Mouse (Mus musculus): ENCODE data around the gene Macrod2. TPM values are rescaled to one million over a fixed set of nuclear protein-coding genes. Genes with fewer than 3 reads are reported as not detected.
A peak's percentile ranks its signal among the peaks of the same experiment; 100 is the strongest.
"Not testable (repeated sequence)": the region's sequence is repeated elsewhere in the genome, so short reads cannot be mapped to it uniquely, and the experiment has no call there.

Macrod2 gene
- total RNA-seq, 2 experiments from 2014 or later: 7.0 to 11.3 TPM

GRCm38 (mm10) chr2:140692461-140692860 lies 297.4 kb downstream of the Macrod2 start:
- ATAC-seq (replicated peaks; ENCODE audit: poor library complexity): no peak

- peak; percentile 50 for ATAC-seq (replicated peaks; ENCODE audit: poor library complexity)
These were observed 298.7 kb downstream of the Macrod2 start for GRCm38 (mm10) chr2:140693845-140694244.

- ATAC-seq (replicated peaks; ENCODE audit: poor library complexity): no peak
These were observed 303.5 kb downstream of the Macrod2 start for GRCm38 (mm10) chr2:140698585-140698984.

- ATAC-seq (replicated peaks; ENCODE audit: poor library complexity): no peak
These were observed 308.3 kb downstream of the Macrod2 start for GRCm38 (mm10) chr2:140703377-140703776.

GRCm38 (mm10) chr2:140704146-140704545 lies 309.0 kb downstream of the Macrod2 start:
- no peak for ATAC-seq (replicated peaks; ENCODE audit: poor library complexity)

GRCm38 (mm10) chr2:140705278-140705677 lies 310.2 kb downstream of the Macrod2 start:
- no peak for ATAC-seq (replicated peaks; ENCODE audit: poor library complexity)

- no peak for ATAC-seq (replicated peaks; ENCODE audit: poor library complexity)
These were observed 312.4 kb downstream of the Macrod2 start for GRCm38 (mm10) chr2:140707550-140707949.

- ATAC-seq (replicated peaks; ENCODE audit: poor library complexity): no peak
These were observed 320.7 kb downstream of the Macrod2 start for GRCm38 (mm10) chr2:140715822-140716221.

GRCm38 (mm10) chr2:140717407-140717806 lies 322.3 kb downstream of the Macrod2 start:
- no peak for ATAC-seq (replicated peaks; ENCODE audit: poor library complexity)

GRCm38 (mm10) chr2:140732616-140733183 lies 337.6 kb downstream of the Macrod2 start:
- no peak for ATAC-seq (replicated peaks; ENCODE audit: poor library complexity)

- ATAC-seq (replicated peaks; ENCODE audit: poor library complexity): no peak
These were observed 345.4 kb downstream of the Macrod2 start for GRCm38 (mm10) chr2:140740511-140740910.

GRCm38 (mm10) chr2:140742954-140743353 lies 347.8 kb downstream of the Macrod2 start:
- not testable (repeated sequence) for ATAC-seq (replicated peaks; ENCODE audit: poor library complexity)

- no peak for ATAC-seq (replicated peaks; ENCODE audit: poor library complexity)
These were observed 363.8 kb downstream of the Macrod2 start for GRCm38 (mm10) chr2:140758881-140759280.

- no peak for ATAC-seq (replicated peaks; ENCODE audit: poor library complexity)
These were observed 364.6 kb downstream of the Macrod2 start for GRCm38 (mm10) chr2:140759732-140760131.

- no peak for ATAC-seq (replicated peaks; ENCODE audit: poor library complexity)
These were observed 365.0 kb downstream of the Macrod2 start for GRCm38 (mm10) chr2:140760137-140760536.

GRCm38 (mm10) chr2:140763076-140763891 lies 368.2 kb downstream of the Macrod2 start:
- no peak for ATAC-seq (replicated peaks; ENCODE audit: poor library complexity)

- ATAC-seq (replicated peaks; ENCODE audit: poor library complexity): no peak
These were observed 374.4 kb downstream of the Macrod2 start for GRCm38 (mm10) chr2:140769473-140769872.

- ATAC-seq (replicated peaks; ENCODE audit: poor library complexity): no peak
These were observed 377.7 kb downstream of the Macrod2 start for GRCm38 (mm10) chr2:140772825-140773224.

- ATAC-seq (replicated peaks; ENCODE audit: poor library complexity): no peak
These were observed 378.3 kb downstream of the Macrod2 start for GRCm38 (mm10) chr2:140773456-140773855.

- ATAC-seq (replicated peaks; ENCODE audit: poor library complexity): no peak
These were observed 379.8 kb downstream of the Macrod2 start for GRCm38 (mm10) chr2:140774808-140775370.

- ATAC-seq (replicated peaks; ENCODE audit: poor library complexity): no peak
These were observed 380.5 kb downstream of the Macrod2 start for GRCm38 (mm10) chr2:140775448-140776101.
